Mouse (Mus musculus) liver, postnatal 0 days (tissue): Measurements from ENCODE around the gene Ndufa7.

Experiments
- CTCF ChIP-seq: sonication (generic); IDR thresholded peaks from 2 replicates; pipeline ENCODE4 v1.5.1; 2016; ENCODE audit warnings: antibody characterized with exemption, low read depth
- EP300 ChIP-seq: IDR thresholded peaks from 2 replicates; pipeline ENCODE4 v1.6.1; 2016; ENCODE audit warnings: antibody characterized with exemption, low read depth, mild to moderate bottlenecking

DNA sequence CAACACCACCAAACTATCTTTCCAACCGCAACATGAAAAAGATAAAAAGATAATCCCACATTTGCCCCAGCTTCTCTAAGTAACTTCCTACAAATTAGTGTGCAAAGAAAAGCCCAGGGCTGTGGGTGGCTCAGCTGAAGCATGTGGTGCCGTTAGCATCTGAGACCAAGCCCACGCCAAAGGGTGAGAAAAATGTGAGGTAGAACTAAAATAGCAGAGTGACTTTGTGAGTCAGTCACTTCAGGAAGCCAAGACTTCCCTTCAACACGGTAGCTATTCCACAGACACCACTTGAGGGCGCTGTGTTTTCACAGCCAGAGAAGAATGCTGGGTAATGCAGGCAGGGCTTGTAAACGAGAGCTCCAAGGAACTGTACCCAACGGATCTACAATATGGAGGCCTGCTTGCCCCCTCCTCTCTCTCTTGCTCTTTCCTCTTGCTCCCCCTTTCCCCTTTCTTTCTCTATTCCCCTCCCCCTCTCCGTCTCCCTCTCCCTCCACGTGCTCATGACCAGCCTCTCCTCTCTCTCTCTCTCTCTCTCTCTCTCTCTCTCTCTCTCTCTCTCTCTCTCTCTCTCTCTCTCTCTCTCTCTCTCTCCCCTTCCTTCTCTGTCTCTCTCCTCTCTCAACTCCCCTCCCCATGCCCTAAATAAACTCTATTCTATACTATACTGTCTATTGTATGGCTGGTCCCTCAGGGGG is 41.1 kb downstream of the Ndufa7 start:
- TF ChIP-seq CTCF (peak; percentile 84), EP300 (no peak)
